Mouse (Mus musculus) splenic B cell, adult 2 months (primary cell): ENCODE data around the gene Slc35f4.

Experiments
- DNase-seq: peaks from one replicate; pipeline ENCODE4 v3.0.0-alpha.2; 2011; ENCODE audit warnings: low read depth, low spot score
- H3K27me3 ChIP-seq: 2 replicates; pipeline ENCODE4 v1.6.1; 2012; ENCODE audit warnings: mild to moderate bottlenecking, low read length, moderate library complexity, mixed read lengths; ENCODE audit not compliant: control insufficient read depth, poor library complexity, insufficient read depth, severe bottlenecking
- H3K36me3 ChIP-seq: 2 replicates; pipeline ENCODE4 v1.6.1; 2012; ENCODE audit warnings: mild to moderate bottlenecking, low read length, moderate library complexity, mixed read lengths; ENCODE audit not compliant: control insufficient read depth, poor library complexity, insufficient read depth, severe bottlenecking

Gene Slc35f4

DNA sequence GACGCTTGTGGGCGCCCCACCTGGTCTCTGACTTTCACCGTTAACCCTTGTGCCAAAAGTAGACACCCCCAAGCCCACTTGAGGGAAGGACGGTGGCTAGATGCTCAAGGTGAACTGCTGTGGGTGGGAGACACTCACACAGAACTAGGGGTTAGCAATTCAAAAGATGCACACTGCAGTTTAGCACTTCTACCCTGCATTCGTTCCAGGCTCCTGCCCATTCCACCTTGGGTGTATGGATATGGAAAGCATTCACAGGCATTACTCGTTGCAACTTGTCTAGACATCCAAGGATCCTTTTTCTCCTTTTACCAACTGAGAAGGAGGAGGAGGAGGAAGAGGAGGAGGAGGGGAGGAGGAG is at the start of gene Slc35f4:
Gene Slc35f4, minus strand, starts transcription at position 116 of the 361 bp plus-strand sequence.
- no peaks in the 10 kb centered on the region for H3K27me3 ChIP-seq
- no peaks in the 10 kb centered on the region for H3K36me3 ChIP-seq
- DNase-seq: no peak

DNA sequence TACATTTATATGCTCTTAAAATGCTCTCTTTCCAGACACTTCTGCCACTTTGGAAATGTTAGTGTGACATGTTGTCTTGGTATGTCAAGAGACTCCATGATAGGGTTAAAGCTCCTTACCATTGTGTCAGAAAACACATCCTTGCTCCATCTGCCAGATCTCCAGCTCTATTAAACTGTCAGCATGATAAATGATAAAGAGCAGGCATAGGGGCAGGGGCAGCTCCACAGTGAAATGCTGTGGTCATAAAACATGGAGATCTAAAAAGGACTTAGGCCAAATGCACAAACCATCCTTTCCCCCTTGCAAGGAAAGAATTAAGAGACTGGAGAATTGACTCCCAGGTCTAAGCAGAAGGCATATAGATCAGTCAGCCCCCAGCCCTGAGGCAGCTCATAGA is 42.5 kb upstream of the Slc35f4 start:
- Histone ChIP-seq H3K27me3 (no peaks in the 10 kb centered on the region), H3K36me3 (no peaks in the 10 kb centered on the region)
- no peak for DNase-seq

DNA sequence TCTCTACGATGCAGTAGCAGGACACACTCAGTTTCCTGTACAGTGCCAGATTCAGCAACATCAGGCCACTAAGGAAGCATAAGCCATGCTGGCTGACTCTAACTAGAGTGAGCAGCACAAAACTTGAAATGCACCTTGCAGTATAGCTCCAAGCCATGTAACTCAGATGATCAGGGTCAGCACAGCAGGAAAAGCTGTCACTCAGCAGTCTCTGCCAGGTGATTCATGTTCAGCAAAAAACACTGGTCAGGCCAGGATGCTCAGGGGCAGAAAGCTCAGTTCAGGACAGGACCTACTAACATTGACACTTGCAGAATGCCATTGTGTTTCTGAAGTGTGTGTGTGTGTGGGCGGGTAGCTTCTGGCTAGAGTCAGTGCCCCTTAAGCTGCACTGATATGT is 34.9 kb upstream of the Slc35f4 start:
- Histone ChIP-seq H3K36me3 (no peaks in the 10 kb centered on the region), H3K27me3 (no peaks in the 10 kb centered on the region)
- no peak for DNase-seq

GRCm38 (mm10) chr14:49540104-49540503 is 14.3 kb upstream of the Slc35f4 start:
- no peaks in the 10 kb centered on the region for H3K27me3 ChIP-seq
- DNase-seq: no peak
- H3K36me3 ChIP-seq: no peaks in the 10 kb centered on the region

DNA sequence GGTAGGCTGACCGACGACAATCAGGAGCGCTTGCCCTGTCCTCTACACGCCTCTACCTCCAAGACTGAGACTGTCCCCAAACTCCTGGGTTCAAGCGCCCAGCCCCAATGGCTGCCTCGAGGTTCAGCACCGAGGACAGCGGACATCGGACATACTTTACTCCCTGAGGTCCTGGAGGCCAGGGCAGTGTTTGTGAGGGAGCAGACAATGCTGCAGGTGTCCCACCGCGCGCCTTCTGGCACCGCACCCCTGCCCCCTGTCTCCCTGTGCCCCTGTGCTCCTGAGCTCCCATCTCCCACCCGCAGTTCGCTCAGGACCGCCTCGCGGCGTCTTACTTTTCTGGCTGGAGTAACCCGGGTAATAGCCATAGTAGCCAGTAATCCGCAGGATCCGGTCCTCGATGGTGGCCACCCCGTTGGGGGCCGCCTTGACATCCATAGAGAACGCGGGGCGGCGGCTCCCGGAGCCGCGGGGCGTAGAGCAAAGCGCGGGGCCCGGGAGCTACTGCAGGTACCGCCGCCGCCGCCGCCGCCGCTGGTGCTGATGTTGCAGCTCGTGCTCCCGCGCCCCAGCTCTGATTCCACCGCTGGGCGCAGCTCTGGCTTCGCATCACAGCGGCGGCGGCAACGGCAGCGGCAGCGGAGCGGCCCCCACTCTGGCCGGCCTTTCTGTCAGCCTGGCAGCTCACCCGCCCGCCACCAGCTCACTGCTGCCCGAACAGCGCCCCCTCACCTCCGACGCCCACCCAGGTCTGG is 493 bp downstream of the Slc35f4 start:
- no peaks in the 10 kb centered on the region for H3K36me3 ChIP-seq
- H3K27me3 ChIP-seq: no peaks in the 10 kb centered on the region
- no peak for DNase-seq

GRCm38 (mm10) chr14:49524665-49525064 is 1.2 kb downstream of the Slc35f4 start:
- no peaks in the 10 kb centered on the region for H3K36me3 ChIP-seq
- no peak for DNase-seq
- no peaks in the 10 kb centered on the region for H3K27me3 ChIP-seq

- Histone ChIP-seq H3K27me3 (no peaks in the 10 kb centered on the region), H3K36me3 (no peaks in the 10 kb centered on the region)
- DNase-seq: no peak
Measured at GRCm38 (mm10) chr14:49515096-49515665, 10.7 kb downstream of the Slc35f4 start.

DNA sequence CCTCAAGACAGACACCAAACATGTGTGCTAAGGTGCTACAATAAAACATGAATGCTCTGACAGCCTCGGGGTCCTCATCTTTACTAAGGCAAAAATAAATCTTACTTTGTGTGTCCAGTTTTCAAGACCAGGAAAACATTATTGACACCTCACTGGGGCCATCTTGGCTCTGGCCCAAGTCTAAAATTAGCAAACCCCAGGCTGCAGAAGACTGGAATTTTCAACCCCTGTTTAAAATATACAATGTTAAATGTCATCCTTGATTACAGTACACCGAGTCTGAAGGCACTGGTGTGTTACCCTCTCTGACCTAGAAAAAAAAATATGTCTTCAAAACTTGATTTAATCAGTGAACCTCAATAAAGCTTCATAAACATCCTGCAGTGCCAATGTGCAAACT is 11.7 kb downstream of the Slc35f4 start:
- DNase-seq: no peak
- Histone ChIP-seq H3K27me3 (no peaks in the 10 kb centered on the region), H3K36me3 (no peaks in the 10 kb centered on the region)

DNA sequence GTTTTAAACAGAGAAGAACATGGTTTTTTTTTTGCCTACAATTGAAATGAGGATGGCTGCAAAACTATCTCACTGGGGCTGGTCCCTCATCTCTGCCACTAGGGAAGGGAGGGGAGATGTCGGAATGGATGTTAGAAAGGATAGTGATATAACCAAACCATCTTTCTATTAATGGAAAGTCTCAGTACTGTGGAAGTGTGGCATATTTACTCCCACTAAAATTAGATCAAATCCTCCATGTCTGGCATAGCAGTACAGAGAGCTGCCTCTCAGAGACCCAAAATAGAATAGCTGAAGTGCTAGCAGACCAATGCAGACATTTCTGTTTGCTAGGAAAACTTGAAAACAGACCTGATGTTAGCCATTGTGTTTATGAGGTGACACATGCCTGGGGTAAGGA is 30.7 kb downstream of the Slc35f4 start:
- H3K36me3 ChIP-seq: no peaks in the 10 kb centered on the region
- DNase-seq: no peak
- H3K27me3 ChIP-seq: no peaks in the 10 kb centered on the region

DNA sequence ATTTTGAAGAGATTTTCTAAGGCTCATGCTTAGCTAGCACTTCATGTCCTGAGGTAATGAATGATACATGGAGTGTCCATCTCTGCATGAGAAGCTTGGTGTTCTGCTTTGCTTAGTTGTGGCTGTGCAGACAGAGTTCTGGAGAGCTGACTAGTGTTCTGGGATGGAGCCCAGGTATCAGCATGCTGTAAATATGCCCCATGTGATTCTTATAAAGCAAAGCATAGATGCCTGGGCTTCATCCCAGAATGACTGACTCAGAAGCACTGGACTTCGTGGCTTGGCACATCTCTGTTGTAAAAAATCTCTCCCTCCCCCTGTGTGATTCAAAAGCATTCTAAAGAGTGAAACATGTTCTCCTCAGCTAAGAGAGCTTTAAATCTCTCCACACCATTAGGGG is 32.1 kb downstream of the Slc35f4 start:
- no peaks in the 10 kb centered on the region for H3K27me3 ChIP-seq
- no peak for DNase-seq
- H3K36me3 ChIP-seq: no peaks in the 10 kb centered on the region

DNA sequence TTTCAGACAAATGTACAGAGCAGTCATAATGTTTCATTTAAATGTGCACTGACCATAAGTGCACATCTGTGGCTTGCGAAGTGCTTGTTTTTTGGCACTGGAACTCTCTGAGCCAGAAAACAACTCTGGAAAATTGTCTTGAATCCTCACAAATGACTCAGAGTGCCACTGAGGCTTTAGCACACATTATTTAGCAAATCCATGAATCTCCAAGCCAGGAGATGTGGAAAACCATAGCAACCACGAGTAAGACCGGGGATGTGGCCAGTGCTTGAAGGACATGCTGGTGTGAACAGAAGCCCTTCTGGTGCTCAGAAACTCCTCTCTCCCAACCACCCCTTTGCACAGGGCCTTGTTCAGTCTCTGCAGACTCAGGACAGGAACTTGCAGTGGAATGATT is 33.3 kb downstream of the Slc35f4 start:
- H3K27me3 ChIP-seq: no peaks in the 10 kb centered on the region
- H3K36me3 ChIP-seq: no peaks in the 10 kb centered on the region
- no peak for DNase-seq

GRCm38 (mm10) chr14:49476602-49477001 is 49.2 kb downstream of the Slc35f4 start:
- no peak for DNase-seq
- Histone ChIP-seq H3K27me3 (no peaks in the 10 kb centered on the region), H3K36me3 (no peaks in the 10 kb centered on the region)

DNA sequence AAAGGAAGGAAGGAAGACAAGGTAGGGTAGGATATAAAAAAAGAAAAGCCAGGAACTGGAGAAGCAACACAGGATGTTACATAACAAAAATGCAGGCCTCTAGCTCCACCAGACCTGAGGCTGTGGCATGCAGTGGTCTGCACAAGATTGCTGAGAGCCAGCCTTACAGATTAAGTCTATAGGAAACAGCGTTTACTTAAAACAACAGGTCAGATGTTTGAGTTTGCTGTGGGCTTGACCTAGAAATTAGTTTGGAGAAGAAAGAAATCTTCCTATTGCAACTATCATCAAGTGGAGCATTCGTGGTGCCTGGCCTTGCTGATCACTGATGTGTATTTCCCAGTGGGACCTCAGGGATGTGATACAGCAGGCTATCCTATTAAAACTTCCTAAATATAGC is 64.1 kb downstream of the Slc35f4 start:
- no peak for DNase-seq
- H3K36me3 ChIP-seq: no peaks in the 10 kb centered on the region
- no peaks in the 10 kb centered on the region for H3K27me3 ChIP-seq

- DNase-seq: no peak
- H3K27me3 ChIP-seq: no peaks in the 10 kb centered on the region
- no peaks in the 10 kb centered on the region for H3K36me3 ChIP-seq
Measured at GRCm38 (mm10) chr14:49460799-49461198, 65.0 kb downstream of the Slc35f4 start.

DNA sequence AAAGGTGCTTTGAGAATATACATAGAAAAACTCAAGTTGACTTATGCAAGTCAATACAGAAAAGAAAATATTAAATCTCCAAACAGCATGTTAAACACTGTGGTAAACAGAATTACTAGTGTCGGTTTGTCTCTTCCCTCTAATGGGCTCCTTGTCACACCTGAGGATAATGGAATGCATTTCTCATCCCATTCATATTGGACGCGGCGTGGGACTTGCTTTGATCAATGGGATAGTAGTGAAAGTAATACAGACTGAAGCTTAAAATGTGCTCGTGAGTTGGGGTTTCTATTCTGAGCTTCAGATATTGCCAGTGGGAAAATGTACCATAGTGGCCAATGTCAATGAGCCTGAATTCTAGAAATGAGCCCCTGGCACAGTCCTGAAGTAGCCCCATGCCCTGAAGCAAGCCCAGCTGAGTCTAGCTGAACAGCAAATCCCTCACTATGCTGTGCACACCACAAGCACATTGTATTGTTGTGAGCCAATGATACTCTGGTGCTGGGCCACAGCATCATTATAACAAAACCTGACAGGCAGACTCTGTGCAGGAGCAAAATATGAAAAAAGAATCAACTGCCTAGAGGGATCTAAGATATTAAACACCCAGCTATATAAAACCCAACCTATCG is 71.4 kb downstream of the Slc35f4 start:
- H3K36me3 ChIP-seq: no peaks in the 10 kb centered on the region
- no peak for DNase-seq

More for the DNA sequence above, 71.4 kb downstream of the Slc35f4 start:
- no peaks in the 10 kb centered on the region for H3K27me3 ChIP-seq
